In genomic region chr9:75033141-75033540, GRCm38 (mm10) we compare ENCODE assay signal across 12 mouse cellular contexts. TPM values are rescaled to one million over a fixed set of nuclear protein-coding genes. Genes with fewer than 3 reads are reported as not detected.
DNase-seq lines count a peak whose midpoint lies in the region; ATAC-seq and TF ChIP-seq lines count a peak whose summit lies in the region.
"Had no signal": no experiment of that assay in that cellular context is flagged by ENCODE, and none has a peak within 500 bp of the region (broad histone marks: within the 10 kb centered on the region; RNA-seq: fewer than 3 reads in every experiment).

No protein-coding gene starts in this region.

- no peak overlapping the region for H3K4me2 ChIP-seq in embryonic facial prominence, embryonic 11.5 days (ENCODE audit: low read depth, low read length)
- H3K4me2 ChIP-seq: forebrain, embryonic 15.5 days had no signal

- no peak overlapping the region for H3K4me3 ChIP-seq in embryonic facial prominence, embryonic 11.5 days (ENCODE audit: low read depth, low read length)
- no peak overlapping the region for H3K4me3 ChIP-seq in embryonic facial prominence, embryonic 10.5 days
- H3K4me3 ChIP-seq in liver, adult 2 months (ENCODE audit: insufficient read depth, low read depth, low read length): no peak overlapping the region
- H3K4me3 ChIP-seq: forebrain, embryonic 15.5 days; myocyte had no signal

- no peak for TF ChIP-seq POLR2A in liver, adult 2 months (IDR thresholded peaks at IDR 0.05; ENCODE audit: extremely low read depth, insufficient read depth, low read length)

- H3K36me3 ChIP-seq in embryonic facial prominence, embryonic 11.5 days (replicated peaks; ENCODE audit: control insufficient read depth, insufficient read depth, low read depth, low read length): no peaks in the 10 kb centered on the region
- no peaks in the 10 kb centered on the region for H3K36me3 ChIP-seq in embryonic facial prominence, embryonic 10.5 days (replicated peaks)
- H3K36me3 ChIP-seq in liver, adult 2 months (ENCODE audit: control insufficient read depth, insufficient read depth, low read length): peaks cover 39% of the 10 kb centered on the region

- peak; percentile 48 for DNase-seq in embryonic facial prominence, embryonic 11.5 days (ENCODE audit: low spot score)
- no peak for DNase-seq in embryonic facial prominence, embryonic 10.5 days (ENCODE audit: low spot score)
- no peak for DNase-seq in liver, adult 2 months (ENCODE audit: extremely low read depth, low read depth, low spot score)
- no peak for DNase-seq in liver
- peak; percentile 35 for DNase-seq in MN1 (ENCODE audit: low spot score)
- DNase-seq in naive thymus-derived CD4-positive, alpha-beta T cell, adult 2 months (ENCODE audit: low read depth): peak; percentile 58
- no peak for DNase-seq in gastrocnemius, postnatal 10 days
- DNase-seq: adrenal gland, postnatal 25 days; kidney, adult 11 months had no signal

- no peak overlapping the region for H3K27ac ChIP-seq in embryonic facial prominence, embryonic 11.5 days (replicated peaks; ENCODE audit: low read depth, low read length)
- no peak overlapping the region for H3K27ac ChIP-seq in embryonic facial prominence, embryonic 10.5 days (replicated peaks)
- no peak overlapping the region for H3K27ac ChIP-seq in liver, adult 2 months (replicated peaks; ENCODE audit: insufficient read depth, low read depth, low read length)
- H3K27ac ChIP-seq: forebrain, embryonic 15.5 days had no signal

- no peak overlapping the region for H3K9ac ChIP-seq in embryonic facial prominence, embryonic 11.5 days (replicated peaks; ENCODE audit: low read length)
- no peak overlapping the region for H3K9ac ChIP-seq in liver, adult 2 months (ENCODE audit: low read depth, low read length)
- H3K9ac ChIP-seq: forebrain, embryonic 15.5 days had no signal

- no peak for ATAC-seq in embryonic facial prominence, embryonic 11.5 days (replicated peaks; ENCODE audit: insufficient number of reproducible peaks, low FRiP score, low TSS enrichment, low read depth)
- no peak for ATAC-seq in cerebellum, adult (ENCODE audit: insufficient number of reproducible peaks, low FRiP score, low TSS enrichment)
- ATAC-seq: forebrain, embryonic 15.5 days had no signal

- 0 out of 2 replicates have a peak, but pooled peaks have one; percentile 11 for TF ChIP-seq CTCF in liver, adult 2 months (IDR thresholded peaks at IDR 0.05; ENCODE audit: low read depth, low read length)

- no peaks in the 10 kb centered on the region for H3K27me3 ChIP-seq in embryonic facial prominence, embryonic 11.5 days (ENCODE audit: control insufficient read depth, insufficient read depth, low read length)
- H3K27me3 ChIP-seq in embryonic facial prominence, embryonic 10.5 days (replicated peaks; ENCODE audit: low read depth, poor library complexity, severe bottlenecking): no peaks in the 10 kb centered on the region
- H3K27me3 ChIP-seq in liver, adult 2 months (ENCODE audit: control insufficient read depth, insufficient read depth, low read length): no peaks in the 10 kb centered on the region
- H3K27me3 ChIP-seq: forebrain, embryonic 15.5 days had no signal

- H3K4me1 ChIP-seq in embryonic facial prominence, embryonic 11.5 days (ENCODE audit: control insufficient read depth, insufficient read depth, low read length): no peaks in the 10 kb centered on the region
- peaks cover 6% of the 10 kb centered on the region; the same call in 1 of the 2 replicates for H3K4me1 ChIP-seq in embryonic facial prominence, embryonic 10.5 days
- H3K4me1 ChIP-seq in liver, adult 2 months (ENCODE audit: control insufficient read depth, insufficient read depth, low read length): peaks cover 8% of the 10 kb centered on the region

- H3K79me2 ChIP-seq in liver, adult 2 months (ENCODE audit: control insufficient read depth, insufficient read depth, low read length): 0 out of 2 replicates have a peak, but pooled peaks cover 2% of the 10 kb centered on the region

- H3K9me3 ChIP-seq in embryonic facial prominence, embryonic 11.5 days (replicated peaks; ENCODE audit: control insufficient read depth, low read length): no peaks in the 10 kb centered on the region
- H3K9me3 ChIP-seq in embryonic facial prominence, embryonic 10.5 days: no peaks in the 10 kb centered on the region
- H3K9me3 ChIP-seq: forebrain, embryonic 15.5 days had no signal

- WGBS in embryonic facial prominence, embryonic 11.5 days: 59% methylated on average over 7 of the region's 7 CpGs
- WGBS in embryonic facial prominence, embryonic 10.5 days: 64% methylated on average over 7 of the region's 7 CpGs
- 56% methylated on average over 7 of the region's 7 CpGs for WGBS in liver, adult 2 months

RNA-seq across cellular contexts. Expression of gene Arpp19, which starts 4.3 kb away (rescaled TPM):
- polyA plus RNA-seq in embryonic facial prominence, embryonic 11.5 days (2014; fragmentation: Nextera tagmentation; extraction: Ambion mirVana): 367 and 386 TPM in 2 replicates
- 365 and 391 TPM in 2 replicates for polyA plus RNA-seq in embryonic facial prominence, embryonic 10.5 days (2016; fragmentation: Nextera tagmentation; extraction: Ambion mirVana)
- 23.0 and 38.5 TPM in 2 replicates for total RNA-seq in liver, adult 2 months (2014; rRNA removed)
- polyA plus RNA-seq in liver, adult 2 months (2012; rRNA removed): 7.8 and 8.1 TPM in 2 replicates
- total RNA-seq in gastrocnemius, postnatal 10 days (2021): 100 to 1,000 TPM; 147 to 150 TPM

RNA-seq across cellular contexts. Expression of gene Myo5a, which starts 37.7 kb away (rescaled TPM):
- 23.5 and 25.3 TPM in 2 replicates for polyA plus RNA-seq in embryonic facial prominence, embryonic 11.5 days (2014; fragmentation: Nextera tagmentation; extraction: Ambion mirVana)
- polyA plus RNA-seq in embryonic facial prominence, embryonic 10.5 days (2016; fragmentation: Nextera tagmentation; extraction: Ambion mirVana): 18.9 and 21.2 TPM in 2 replicates
- total RNA-seq in liver, adult 2 months (2014; rRNA removed): 0.74 and 1.1 TPM in 2 replicates
- polyA plus RNA-seq in liver, adult 2 months (2012; rRNA removed): 0.06 and 0.17 TPM in 2 replicates
- 10 to 100 TPM; 18.5 to 27.8 TPM for total RNA-seq in gastrocnemius, postnatal 10 days (2021)

Comparison
In these comparisons a context has a peak if more than half of its experiments do, and no peak if none do; other contexts are left out.
1. DNase-seq: peak in embryonic facial prominence, embryonic 11.5 days (single experiment), MN1 (single experiment) and naive thymus-derived CD4-positive, alpha-beta T cell, adult 2 months (single experiment); none in embryonic facial prominence, embryonic 10.5 days (single experiment), liver, adult 2 months (single experiment), liver (single experiment) and gastrocnemius, postnatal 10 days (single experiment).
2. RNA of gene Arpp19, which starts 4.3 kb away (polyA plus RNA-seq): 365 to 391 TPM in embryonic facial prominence, embryonic 10.5 days and 367 to 386 TPM in embryonic facial prominence, embryonic 11.5 days; 7.8 to 8.1 TPM in liver, adult 2 months; every median in the first group is over 10 times any median in the second.
3. RNA of gene Myo5a, which starts 37.7 kb away (polyA plus RNA-seq): 23.5 to 25.3 TPM in embryonic facial prominence, embryonic 11.5 days and 18.9 to 21.2 TPM in embryonic facial prominence, embryonic 10.5 days; 0.06 to 0.17 TPM in liver, adult 2 months; every median in the first group is over 10 times any median in the second.